Mouse (Mus musculus) hindbrain, embryonic 15.5 days (tissue): ENCODE measurements at regions not wholly inside any gene's neighbourhood (a gene's known extent, or its start where the extent isn't known, plus 50 kb on each side); places are given as distances from the start of the nearest gene placed in this dataset.

ENCODE experiments used
- ATAC-seq: fragments of 200-750 bp; cut with Nextera tagmentation; 2 replicates; pipeline ENCODE4 v1.8.0; 2017; ENCODE audit warnings: low read depth, moderate number of reproducible peaks, moderate TSS enrichment; ENCODE audit not compliant: low FRiP score
- H3K27ac ChIP-seq: fragments of 300-500 bp; sonication (generic); replicated peaks from 2 replicates; pipeline ENCODE4 v1.5.1; 2015; ENCODE audit warnings: mild to moderate bottlenecking, inconsistent platforms
- H3K27me3 ChIP-seq: fragments of 300-500 bp; sonication (generic); 2 replicates; pipeline ENCODE4 v1.6.1; 2015; ENCODE audit warnings: control low read depth, inconsistent platforms
- H3K36me3 ChIP-seq: fragments of 300-500 bp; sonication (generic); 2 replicates; pipeline ENCODE4 v1.6.1; 2015; ENCODE audit warnings: control low read depth, inconsistent platforms
- H3K4me1 ChIP-seq: fragments of 300-500 bp; sonication (generic); replicated peaks from 2 replicates; pipeline ENCODE4 v1.6.1; 2015; ENCODE audit warnings: control low read depth, inconsistent platforms
- H3K4me2 ChIP-seq: fragments of 300-500 bp; sonication (generic); 2 replicates; pipeline ENCODE4 v1.6.1; 2015; ENCODE audit warnings: moderate library complexity, mild to moderate bottlenecking, inconsistent platforms
- H3K4me3 ChIP-seq: fragments of 300-500 bp; sonication (generic); 2 replicates; pipeline ENCODE4 v1.5.1; 2015; ENCODE audit warnings: mild to moderate bottlenecking, inconsistent platforms
- H3K9ac ChIP-seq: fragments of 300-500 bp; sonication (generic); 2 replicates; pipeline ENCODE4 v1.6.1; 2015; ENCODE audit warnings: inconsistent platforms
- H3K9me3 ChIP-seq: fragments of 300-500 bp; sonication (generic); 2 replicates; pipeline ENCODE4 v1.6.1; 2016; ENCODE audit warnings: control low read depth, inconsistent platforms
- WGBS: fragments of 180-500 bp; shearing (Covaris S2); methylation state at CpG from one replicate; pipeline ENCODE4 v1.1.7; 2015; 5-methylcytosine and 5-hydroxymethylcytosine counted together

DNA sequence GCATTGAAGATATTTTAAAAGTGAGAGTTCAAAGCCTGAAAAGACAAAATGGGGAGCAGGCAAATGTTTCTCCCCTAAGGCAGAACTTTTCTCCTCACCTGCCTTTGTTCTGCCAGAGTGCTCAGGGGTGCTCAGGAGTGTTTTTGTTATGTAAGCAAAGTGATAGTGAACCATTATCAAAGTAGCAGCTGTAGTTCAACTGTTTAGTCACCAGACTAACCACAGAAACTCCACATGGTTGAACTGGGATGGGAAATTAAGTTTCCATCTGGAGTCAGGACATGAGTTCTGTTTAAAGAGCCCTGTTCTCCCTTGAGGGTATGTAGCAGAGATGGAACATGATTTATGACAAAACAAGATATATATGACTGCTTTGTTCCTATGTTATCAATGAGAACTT is 482.6 kb upstream of the Adam24 start:
- H3K4me2 ChIP-seq, result no peak overlapping the region
- no peaks in the 10 kb centered on the region for H3K36me3 ChIP-seq
- no peak overlapping the region for H3K27ac ChIP-seq
- no peaks in the 10 kb centered on the region for H3K4me1 ChIP-seq
- H3K27me3 ChIP-seq, result no peaks in the 10 kb centered on the region
- no peak overlapping the region for H3K4me3 ChIP-seq
- no peak overlapping the region for H3K9ac ChIP-seq
- H3K9me3 ChIP-seq, result no peaks in the 10 kb centered on the region
- no peak for ATAC-seq

DNA sequence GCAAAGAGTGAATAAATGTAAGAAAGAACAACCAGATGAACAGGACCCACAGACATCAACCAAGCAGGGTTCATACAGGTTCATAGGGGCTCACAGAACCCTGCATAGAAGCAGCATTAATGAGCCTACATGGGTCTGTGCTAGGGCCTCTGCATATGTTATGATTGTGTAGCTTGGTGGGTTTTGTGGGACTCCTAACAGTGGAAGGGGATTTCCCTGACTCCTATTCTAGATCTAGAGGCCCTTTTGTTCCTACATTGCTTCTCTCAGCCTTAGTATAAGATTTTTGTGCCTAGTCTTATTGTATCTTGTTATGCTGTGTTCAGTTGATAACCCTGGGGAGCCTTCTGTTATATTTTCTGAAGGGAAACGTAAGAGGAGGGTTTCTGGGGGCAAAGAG is 481.7 kb upstream of the Adam24 start:
- no peak overlapping the region for H3K27ac ChIP-seq
- H3K4me3 ChIP-seq, result no peak overlapping the region
- H3K27me3 ChIP-seq, result no peaks in the 10 kb centered on the region
- H3K36me3 ChIP-seq, result no peaks in the 10 kb centered on the region
- no peaks in the 10 kb centered on the region for H3K9me3 ChIP-seq
- H3K4me2 ChIP-seq, result no peak overlapping the region
- 55% methylated on average over 1 of the region's 1 CpGs for WGBS
- H3K4me1 ChIP-seq, result no peaks in the 10 kb centered on the region
- no peak overlapping the region for H3K9ac ChIP-seq
- no peak for ATAC-seq

DNA sequence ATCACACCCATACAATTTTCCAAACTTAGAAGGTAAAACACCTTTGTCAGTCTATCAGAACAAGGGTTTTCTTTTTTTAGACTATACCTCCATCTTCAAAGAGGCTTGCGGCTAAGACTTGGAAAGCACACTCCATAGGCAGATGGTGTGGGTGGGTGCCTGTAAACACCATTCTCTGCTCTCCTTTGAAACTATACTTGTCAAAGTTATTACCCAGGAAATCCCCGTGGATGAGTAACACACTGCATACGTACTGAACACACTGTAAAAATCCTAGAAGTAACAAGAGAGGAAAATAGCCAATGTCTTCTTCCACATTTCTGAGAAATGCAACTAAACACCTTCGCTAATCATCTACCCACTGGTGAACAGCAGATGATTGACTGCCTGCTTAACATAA is 464.0 kb upstream of the Adam24 start:
- no peaks in the 10 kb centered on the region for H3K9me3 ChIP-seq
- 83% methylated on average over 4 of the region's 4 CpGs for WGBS
- H3K4me3 ChIP-seq, result no peak overlapping the region
- H3K27me3 ChIP-seq, result no peaks in the 10 kb centered on the region
- no peak for ATAC-seq
- H3K4me2 ChIP-seq, result no peak overlapping the region
- H3K4me1 ChIP-seq, result no peaks in the 10 kb centered on the region
- H3K27ac ChIP-seq, result no peak overlapping the region
- H3K36me3 ChIP-seq, result no peaks in the 10 kb centered on the region
- H3K9ac ChIP-seq, result no peak overlapping the region

- H3K27me3 ChIP-seq, result no peaks in the 10 kb centered on the region
- no peak overlapping the region for H3K27ac ChIP-seq
- no peak for ATAC-seq
- 67% methylated on average over 4 of the region's 4 CpGs for WGBS
- H3K4me2 ChIP-seq, result no peak overlapping the region
- H3K9me3 ChIP-seq, result no peaks in the 10 kb centered on the region
- H3K36me3 ChIP-seq, result no peaks in the 10 kb centered on the region
- no peak overlapping the region for H3K9ac ChIP-seq
- no peak overlapping the region for H3K4me3 ChIP-seq
- H3K4me1 ChIP-seq, result no peaks in the 10 kb centered on the region
Measured at GRCm38 (mm10) chr8:40223521-40223920, 451.4 kb upstream of the Adam24 start.

DNA sequence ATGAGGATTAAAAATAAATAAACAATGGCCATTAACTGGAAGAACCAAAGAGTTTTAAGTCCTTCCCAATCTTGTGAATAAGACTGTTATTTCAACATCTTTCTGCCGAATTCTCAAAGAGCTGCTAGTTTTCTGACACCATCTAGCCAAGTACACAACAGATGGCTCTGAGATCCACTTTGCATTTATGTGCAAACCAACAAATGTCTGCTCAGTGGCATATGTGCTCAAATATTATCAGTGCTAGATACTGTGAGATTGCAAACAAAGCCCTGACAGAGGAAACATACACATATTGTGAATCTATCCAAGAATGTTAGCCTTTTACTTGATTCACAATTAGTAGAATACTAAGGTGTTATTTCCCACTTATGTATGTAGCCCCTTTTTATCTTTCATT is 447.6 kb upstream of the Adam24 start:
- Histone ChIP-seq H3K4me1 (no peaks in the 10 kb centered on the region), H3K9me3 (no peaks in the 10 kb centered on the region), H3K9ac (no peak overlapping the region), H3K36me3 (no peaks in the 10 kb centered on the region), H3K4me2 (no peak overlapping the region), H3K27me3 (no peaks in the 10 kb centered on the region), H3K27ac (no peak overlapping the region), H3K4me3 (no peak overlapping the region)
- ATAC-seq, result no peak
- WGBS, result 82% methylated on average over 1 of the region's 1 CpGs
